8 mouse cellular contexts compared by ENCODE assay signal in the genomic region with DNA sequence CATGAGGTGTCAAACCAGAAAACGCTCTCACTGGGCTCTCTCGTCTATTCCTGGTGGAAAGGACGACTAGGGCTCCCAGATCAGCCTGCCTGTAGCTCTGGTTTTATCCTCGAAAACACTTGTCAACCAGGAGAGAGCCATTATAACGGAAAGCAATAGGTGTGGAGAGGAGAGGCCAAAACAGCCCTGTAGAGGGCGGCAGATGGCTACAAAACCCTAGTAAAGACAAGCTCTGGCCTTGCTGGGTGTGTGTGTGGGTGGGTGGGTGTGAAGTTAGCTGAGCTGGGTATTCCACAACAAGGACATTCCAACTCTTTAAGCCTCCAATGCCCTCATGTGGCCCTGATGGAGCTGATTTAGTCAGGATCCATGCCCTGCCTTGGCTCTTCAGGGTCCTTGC. TPM values are rescaled to one million over a fixed set of nuclear protein-coding genes. Genes with fewer than 3 reads are reported as not detected.
DNase-seq lines count a peak whose midpoint lies in the region; ATAC-seq and TF ChIP-seq lines count a peak whose summit lies in the region.

No protein-coding gene starts in this region.

- H3K79me2 ChIP-seq in heart, adult 2 months (replicated peaks; ENCODE audit: control insufficient read depth, insufficient read depth, low read length), result peaks cover 13% of the 10 kb centered on the region

- H3K4me2 ChIP-seq in neural tube, embryonic 15.5 days, result no peak overlapping the region

- H3K4me1 ChIP-seq in heart, adult 2 months (ENCODE audit: control insufficient read depth, insufficient read depth, low read length), result peaks cover 9% of the 10 kb centered on the region
- peaks cover 1% of the 10 kb centered on the region; the same call in 1 of the 2 replicates for H3K4me1 ChIP-seq in spleen, adult 2 months (ENCODE audit: control insufficient read depth, insufficient read depth, insufficient read length)
- H3K4me1 ChIP-seq in neural tube, embryonic 15.5 days, result peaks cover 9% of the 10 kb centered on the region

- TF ChIP-seq CTCF in heart, adult 2 months (IDR thresholded peaks at IDR 0.05), result peak; percentile 65
- TF ChIP-seq CTCF in spleen, adult 2 months (IDR thresholded peaks at IDR 0.05; ENCODE audit: extremely low read depth, insufficient read depth, insufficient read length, insufficient replicate concordance), result peak; percentile 21; the same call in 1 of the 2 replicates

- intact Hi-C loops in heart, adult 2 months (cut with DNase I), result no loop called here
- intact Hi-C loops in left cerebral cortex, postnatal 4 days (cut with DNase I), result no loop called here

- no peaks in the 10 kb centered on the region for H3K27me3 ChIP-seq in heart, adult 2 months (ENCODE audit: control insufficient read depth, insufficient read depth, low read length)
- no peaks in the 10 kb centered on the region for H3K27me3 ChIP-seq in spleen, adult 2 months (ENCODE audit: control insufficient read depth, insufficient read depth, low read length)
- no peaks in the 10 kb centered on the region for H3K27me3 ChIP-seq in neural tube, embryonic 15.5 days (replicated peaks)

- H3K9ac ChIP-seq in heart, adult 2 months (ENCODE audit: low read depth, low read length), result no peak overlapping the region
- no peak overlapping the region for H3K9ac ChIP-seq in neural tube, embryonic 15.5 days (replicated peaks)

- ATAC-seq in neural tube, embryonic 15.5 days (ENCODE audit: low FRiP score), result peak; percentile 48; the same call in 1 of the 2 replicates

- H3K9me3 ChIP-seq in neural tube, embryonic 15.5 days (replicated peaks), result no peaks in the 10 kb centered on the region

- no peak overlapping the region for H3K27ac ChIP-seq in heart, adult 2 months
- no peak overlapping the region for H3K27ac ChIP-seq in spleen, adult 2 months (ENCODE audit: insufficient read depth, low read length)
- H3K27ac ChIP-seq in neural tube, embryonic 15.5 days (replicated peaks), result no peak overlapping the region

- WGBS in heart, adult 2 months, result 68% methylated on average over 6 of the region's 6 CpGs
- WGBS in spleen, adult 2 months, result 86% methylated on average over 6 of the region's 6 CpGs
- WGBS in neural tube, embryonic 15.5 days, result 68% methylated on average over 6 of the region's 6 CpGs

- H3K36me3 ChIP-seq in heart, adult 2 months (ENCODE audit: control insufficient read depth, insufficient read depth, low read length), result no peaks in the 10 kb centered on the region; the same call in 1 of the 2 replicates
- peaks cover 30% of the 10 kb centered on the region for H3K36me3 ChIP-seq in spleen, adult 2 months (ENCODE audit: control insufficient read depth, insufficient read depth, low read length)
- H3K36me3 ChIP-seq in neural tube, embryonic 15.5 days, result peaks cover 49% of the 10 kb centered on the region

- no peak overlapping the region for H3K4me3 ChIP-seq in heart, adult 2 months
- H3K4me3 ChIP-seq in spleen, adult 2 months (ENCODE audit: extremely low read depth, insufficient read depth, insufficient read length), result no peak overlapping the region
- no peak overlapping the region for H3K4me3 ChIP-seq in neural tube, embryonic 15.5 days (replicated peaks)

- TF ChIP-seq EP300 in heart, adult 2 months (IDR thresholded peaks at IDR 0.05; ENCODE audit: insufficient read depth, low read depth, low read length), result no peak

- TF ChIP-seq POLR2A in heart, adult 2 months (IDR thresholded peaks at IDR 0.05; ENCODE audit: insufficient read depth, low read depth, low read length), result no peak
- TF ChIP-seq POLR2A in spleen, adult 2 months (IDR thresholded peaks at IDR 0.05; ENCODE audit: low read depth, low read length), result no peak

- DNase-seq in heart, adult 2 months, result no peak
- no peak for DNase-seq in heart, adult 8-10 months (ENCODE audit: low spot score)
- no peak for DNase-seq in spleen, adult 2 months (ENCODE audit: low read depth in 1 of 2, low spot score in 2 of 2)
- no peak for DNase-seq in spleen, adult 12 weeks (ENCODE audit: low spot score)
- peak; percentile 56 for DNase-seq in embryo, embryonic 11 days
- peak; percentile 67 for DNase-seq in left cerebral cortex, postnatal 4 days
- no peak for DNase-seq in right cerebral cortex, adult 18-20 months

RNA-seq across cellular contexts. Expression of a gene that starts 9.4 kb away (rescaled TPM):
- 10 to 100 TPM; 42.6 to 43.9 TPM for total RNA-seq in heart, adult 2 months (2021)
- 17.4 and 23.4 TPM in 2 replicates for polyA plus RNA-seq in heart, adult 2 months (2012; rRNA removed)
- total RNA-seq in heart, adult 8-10 months (2022), result 10 to 100 TPM; 46.7 to 48.8 (median 47.5) TPM
- polyA plus RNA-seq in spleen, adult 2 months (2012; rRNA removed), result 38.9 and 43.2 TPM in 2 replicates
- total RNA-seq in left cerebral cortex, postnatal 4 days (2021), result 10 to 100 TPM; 54.9 to 55.3 TPM
- polyA plus RNA-seq in neural tube, embryonic 15.5 days (2015; fragmentation: Nextera tagmentation; extraction: Ambion mirVana), result 11.8 and 12.6 TPM in 2 replicates

RNA-seq across cellular contexts. Expression of a gene that starts 14.1 kb away (rescaled TPM):
- not detected for total RNA-seq in heart, adult 2 months (2021)
- polyA plus RNA-seq in heart, adult 2 months (2012; rRNA removed), result 0.14 TPM in 1 of 2 replicates, not detected in the other
- under 1 TPM in 3 of 4 experiments, not detected in 1; 0.23 to 0.85 (median 0.41) TPM for total RNA-seq in heart, adult 8-10 months (2022)
- polyA plus RNA-seq in spleen, adult 2 months (2012; rRNA removed), result 0.33 and 0.40 TPM in 2 replicates
- 1 to 10 TPM; 6.8 to 7.9 TPM for total RNA-seq in left cerebral cortex, postnatal 4 days (2021)
- polyA plus RNA-seq in neural tube, embryonic 15.5 days (2015; fragmentation: Nextera tagmentation; extraction: Ambion mirVana), result 7.9 and 9.8 TPM in 2 replicates

RNA-seq across cellular contexts. Expression of a gene that starts 28.1 kb away (rescaled TPM):
- total RNA-seq in heart, adult 2 months (2021), result under 1 TPM; 0.34 to 0.64 TPM
- 0.97 and 1.2 TPM in 2 replicates for polyA plus RNA-seq in heart, adult 2 months (2012; rRNA removed)
- under 1 TPM; 0.14 to 0.53 (median 0.38) TPM for total RNA-seq in heart, adult 8-10 months (2022)
- polyA plus RNA-seq in spleen, adult 2 months (2012; rRNA removed), result 0.52 and 0.61 TPM in 2 replicates
- 10 to 100 TPM; 61.6 to 67.6 TPM for total RNA-seq in left cerebral cortex, postnatal 4 days (2021)
- 35.5 and 42.4 TPM in 2 replicates for polyA plus RNA-seq in neural tube, embryonic 15.5 days (2015; fragmentation: Nextera tagmentation; extraction: Ambion mirVana)

RNA-seq across cellular contexts. Expression of a gene that starts 29.7 kb away (rescaled TPM):
- 1 to 10 TPM; 5.1 to 5.4 TPM for total RNA-seq in heart, adult 2 months (2021)
- polyA plus RNA-seq in heart, adult 2 months (2012; rRNA removed), result 11.5 and 17.4 TPM in 2 replicates
- 1 to 10 TPM; 4.7 to 7.7 (median 6.2) TPM for total RNA-seq in heart, adult 8-10 months (2022)
- 0.46 and 0.56 TPM in 2 replicates for polyA plus RNA-seq in spleen, adult 2 months (2012; rRNA removed)
- under 1 TPM in 1 of 2 experiments, not detected in 1; 0.20 TPM for total RNA-seq in left cerebral cortex, postnatal 4 days (2021)
- 3.1 and 6.4 TPM in 2 replicates for polyA plus RNA-seq in neural tube, embryonic 15.5 days (2015; fragmentation: Nextera tagmentation; extraction: Ambion mirVana)

RNA-seq across cellular contexts. Expression of a gene that starts 41.4 kb away (rescaled TPM):
- 100 to 1,000 TPM; 147 to 155 TPM for total RNA-seq in heart, adult 2 months (2021)
- 193 and 209 TPM in 2 replicates for polyA plus RNA-seq in heart, adult 2 months (2012; rRNA removed)
- 100 to 1,000 TPM; 148 to 165 (median 161) TPM for total RNA-seq in heart, adult 8-10 months (2022)
- 200 and 269 TPM in 2 replicates for polyA plus RNA-seq in spleen, adult 2 months (2012; rRNA removed)
- 100 to 1,000 TPM; 110 to 113 TPM for total RNA-seq in left cerebral cortex, postnatal 4 days (2021)
- 299 and 314 TPM in 2 replicates for polyA plus RNA-seq in neural tube, embryonic 15.5 days (2015; fragmentation: Nextera tagmentation; extraction: Ambion mirVana)

Comparison
In these comparisons a context has a peak if more than half of its experiments do, and no peak if none do; other contexts are left out.
1. DNase-seq: peak in embryo, embryonic 11 days (single experiment) and left cerebral cortex, postnatal 4 days (single experiment); none in heart, adult 2 months (0 of 2), heart, adult 8-10 months (single experiment), spleen, adult 2 months (0 of 2), spleen, adult 12 weeks (single experiment) and right cerebral cortex, adult 18-20 months (single experiment).
2. RNA of a gene that starts 14.1 kb away (total RNA-seq): 6.8 to 7.9 TPM in left cerebral cortex, postnatal 4 days; 0.23 to 0.85 TPM in heart, adult 8-10 months and not detected in heart, adult 2 months; every median in the first group is over 4 times any median in the second.
3. RNA of a gene that starts 28.1 kb away (total RNA-seq): 61.6 to 67.6 TPM in left cerebral cortex, postnatal 4 days; 0.34 to 0.64 TPM in heart, adult 2 months and 0.14 to 0.53 TPM in heart, adult 8-10 months; every median in the first group is over 10 times any median in the second.